Mouse (Mus musculus) gastrocnemius, postnatal 10 days (tissue): ENCODE measurements around the gene Ldlrad3. TPM values are rescaled to one million over a fixed set of nuclear protein-coding genes. Genes with fewer than 3 reads are reported as not detected.

Experiments
- DNase-seq: peaks from one replicate; pipeline ENCODE4 v3.0.0; 2021; ENCODE audit warnings: mixed read lengths
- total RNA-seq, 2 experiments: library from RNA; stranded (reverse); gene quantifications; 2 replicates each; pipeline ENCODE4 v1.2.3; 2021

Ldlrad3 gene
- total RNA-seq, 2 experiments from 2014 or later, result 10.8 to 12.6 TPM

- no peak for DNase-seq
These were observed 113.3 kb downstream of the Ldlrad3 start for GRCm38 (mm10) chr2:102072859-102073258.

DNA sequence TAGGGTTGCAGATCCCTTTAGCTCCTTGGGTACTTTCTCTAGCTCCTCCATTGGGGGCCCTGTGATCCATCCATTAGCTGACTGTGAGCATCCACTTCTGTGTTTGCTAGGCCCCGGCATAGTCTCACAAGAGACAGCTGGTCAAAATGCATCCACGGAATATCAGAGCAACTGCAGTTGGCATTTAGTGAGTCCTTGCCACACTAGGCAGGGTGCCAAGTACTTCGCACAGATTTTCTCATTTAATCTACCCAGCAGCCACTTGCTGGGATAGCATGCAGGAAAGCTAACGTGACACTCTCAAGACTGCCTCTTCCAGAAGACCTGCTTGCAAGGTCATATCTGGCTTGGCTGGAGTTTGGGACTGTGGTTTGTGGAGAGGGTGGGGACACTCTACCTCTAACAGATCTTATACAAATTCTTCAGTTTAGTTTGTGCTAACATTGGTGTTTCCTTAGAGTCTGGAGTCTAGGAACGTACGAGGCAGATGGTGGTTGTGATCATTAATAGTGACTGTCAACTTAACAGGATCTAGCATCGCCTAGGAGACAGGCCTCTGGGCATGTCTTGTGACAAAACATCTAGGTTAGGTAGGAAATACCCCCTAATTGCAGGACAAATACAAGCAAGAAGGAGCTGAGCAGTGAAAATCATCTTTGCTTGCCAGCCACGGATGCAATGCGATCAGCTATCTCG lies 115.0 kb downstream of the Ldlrad3 start:
- DNase-seq, result no peak

DNA sequence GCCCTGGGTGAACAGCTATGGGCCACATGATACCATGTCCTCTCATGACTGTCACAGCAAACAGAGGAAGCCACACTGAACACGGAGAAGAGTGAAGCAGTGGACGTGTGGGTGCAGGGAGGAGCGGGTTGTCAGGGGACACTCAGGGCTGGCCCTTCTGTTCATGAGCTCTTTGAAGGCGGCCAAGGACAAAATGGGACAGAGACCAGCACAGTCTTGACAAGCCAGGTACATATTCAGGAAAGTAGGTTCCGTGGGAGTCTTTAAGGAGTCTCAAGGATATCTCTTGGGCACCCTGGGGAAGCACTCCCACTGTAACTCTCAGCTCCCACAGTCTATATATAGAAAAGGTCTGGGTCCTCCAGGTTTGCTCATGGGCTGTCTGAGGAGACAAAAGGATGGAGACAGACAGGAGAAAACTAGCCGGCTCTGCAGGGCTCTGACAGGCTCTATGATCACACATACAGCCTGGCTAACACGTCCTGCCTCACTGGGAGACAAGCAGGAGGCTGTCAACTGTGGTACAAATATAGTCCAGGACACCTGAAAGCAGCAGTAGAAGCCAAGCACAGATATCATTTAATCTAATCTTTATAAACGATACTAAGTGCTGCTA lies 121.3 kb downstream of the Ldlrad3 start:
- DNase-seq, result no peak

DNA sequence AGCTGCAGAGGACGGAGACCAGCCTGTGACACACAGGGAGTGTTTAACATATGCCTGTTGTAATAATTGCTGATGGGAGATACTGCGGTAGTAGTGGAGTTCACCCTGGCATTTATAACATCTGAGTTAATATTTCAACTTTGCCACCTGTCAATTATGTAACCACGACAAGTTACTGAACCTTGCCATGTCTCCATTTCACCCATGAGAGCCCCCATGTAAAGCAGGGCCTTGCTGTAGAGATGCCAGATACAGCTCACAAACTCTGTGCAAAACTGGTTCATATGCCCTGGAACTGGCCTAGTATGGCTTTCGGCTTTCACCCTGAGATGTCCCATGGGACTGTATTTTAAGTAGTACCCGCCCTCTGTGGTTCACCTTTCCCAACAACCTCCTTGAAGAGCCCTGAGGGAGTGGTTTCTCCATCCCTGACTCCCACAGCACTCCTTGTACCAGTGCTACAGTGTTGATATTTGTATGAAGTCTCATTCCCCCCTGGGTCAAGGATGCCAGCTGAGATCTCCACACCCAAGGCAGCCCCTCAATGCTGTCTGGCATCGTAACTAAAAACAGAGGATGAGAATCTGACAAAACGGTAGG lies 122.2 kb downstream of the Ldlrad3 start:
- DNase-seq, result no peak

DNA sequence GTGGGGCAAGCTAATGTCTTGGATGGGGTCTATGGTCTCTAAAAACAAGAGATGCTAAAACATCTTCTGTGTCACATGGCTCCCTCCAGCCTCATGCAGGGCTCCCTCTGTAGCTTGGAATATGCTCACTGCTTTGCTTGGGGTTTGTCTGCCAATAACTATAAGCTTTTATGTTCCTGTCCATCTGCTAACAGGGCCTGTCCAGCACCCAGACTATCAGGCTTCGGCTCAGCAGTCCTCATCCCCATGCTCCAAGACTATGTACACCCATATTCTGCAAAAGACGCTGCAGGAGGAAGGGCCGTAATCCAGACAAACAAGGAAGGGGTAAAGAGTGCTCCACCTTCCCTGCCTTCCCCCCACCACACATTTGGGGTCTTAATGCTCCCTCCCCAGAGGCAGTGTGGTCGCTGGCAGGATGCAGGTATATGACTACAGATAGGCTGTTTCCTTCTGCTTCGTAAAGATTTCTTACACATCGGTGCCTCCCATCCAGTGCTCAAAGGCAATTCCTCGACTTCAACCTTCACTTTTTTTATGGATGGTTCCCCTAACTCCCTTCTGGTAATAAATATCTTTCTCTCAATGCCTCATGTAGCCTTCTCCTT lies 123.2 kb downstream of the Ldlrad3 start:
- DNase-seq, result no peak

GRCm38 (mm10) chr2:102061921-102062320 lies 124.3 kb downstream of the Ldlrad3 start:
- no peak for DNase-seq

DNA sequence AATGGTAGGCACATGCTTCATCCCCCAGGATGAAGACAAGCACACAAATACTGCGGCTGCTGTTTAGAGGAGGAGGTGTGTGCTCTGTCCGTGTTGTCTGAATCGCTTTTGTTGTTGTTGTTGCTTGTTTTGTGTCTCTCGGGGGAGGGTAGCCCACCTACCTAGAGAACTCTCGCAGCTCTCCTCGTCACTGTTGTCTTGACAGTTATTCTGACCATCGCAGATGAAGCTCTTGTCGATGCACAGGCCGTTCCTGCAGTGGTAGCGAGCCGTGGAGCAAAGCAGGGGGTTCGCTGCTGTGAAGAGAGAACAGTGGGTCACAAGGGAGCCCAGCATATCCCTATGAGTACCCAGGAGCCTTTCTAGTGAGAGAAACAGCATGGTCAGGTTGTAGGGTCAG lies 128.4 kb downstream of the Ldlrad3 start:
- no peak for DNase-seq

- no peak for DNase-seq
These were observed 129.0 kb downstream of the Ldlrad3 start for GRCm38 (mm10) chr2:102057029-102057685.

DNA sequence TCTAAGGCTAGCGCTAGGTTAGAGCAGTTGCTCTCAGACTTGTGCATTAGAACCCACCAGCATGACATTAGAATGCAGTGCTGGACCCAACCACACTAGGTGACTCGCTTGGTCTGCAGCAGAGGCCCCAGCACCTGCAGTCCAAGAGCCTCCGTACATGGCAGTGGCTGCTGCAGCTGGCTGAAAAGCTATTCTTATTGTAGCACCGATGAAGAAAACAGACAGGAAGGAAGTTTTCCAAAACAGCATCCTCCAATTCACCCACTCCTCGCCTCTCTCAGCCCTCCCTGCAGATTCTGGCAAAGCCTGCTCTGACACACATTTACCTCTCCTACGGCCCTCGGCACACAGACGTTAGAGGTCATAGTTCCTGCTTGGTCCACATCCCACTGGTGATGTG lies 130.0 kb downstream of the Ldlrad3 start:
- no peak for DNase-seq

DNA sequence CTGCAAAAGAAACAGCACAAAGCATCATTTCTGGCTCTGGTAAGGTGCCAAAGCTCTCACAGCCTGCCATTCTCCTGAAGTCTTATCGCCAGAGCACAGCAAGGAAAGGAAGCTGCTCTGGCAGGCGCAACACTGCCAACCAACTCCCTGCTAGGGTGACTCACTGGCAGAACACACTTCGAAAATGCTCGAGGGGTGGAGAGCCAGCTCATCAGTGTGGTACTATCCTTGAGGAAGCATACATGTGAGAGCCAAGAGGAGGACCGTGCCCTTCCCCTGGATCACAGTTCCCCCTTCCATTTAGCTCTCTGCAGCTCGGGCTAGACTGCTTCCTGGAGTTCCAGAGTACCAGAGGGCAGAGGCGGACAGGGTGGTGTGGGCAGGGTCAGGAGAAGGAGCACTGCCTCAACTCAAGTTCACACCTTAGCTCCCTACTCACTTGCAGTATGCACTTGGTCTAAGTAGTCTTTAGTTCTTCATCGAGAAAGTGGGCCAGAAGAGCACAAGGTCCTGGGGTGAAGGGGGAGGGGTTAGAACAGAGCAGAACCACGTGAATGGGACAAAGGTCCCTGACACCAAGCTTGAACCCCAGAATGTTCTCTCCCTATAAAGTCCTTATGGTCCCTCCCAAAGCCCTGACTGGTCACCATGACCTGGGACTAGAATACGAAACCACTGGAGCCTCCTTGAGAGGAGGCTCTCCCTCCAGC lies 133.1 kb downstream of the Ldlrad3 start:
- DNase-seq, result no peak

- no peak for DNase-seq
These were observed 133.8 kb downstream of the Ldlrad3 start for GRCm38 (mm10) chr2:102052353-102052752.

DNA sequence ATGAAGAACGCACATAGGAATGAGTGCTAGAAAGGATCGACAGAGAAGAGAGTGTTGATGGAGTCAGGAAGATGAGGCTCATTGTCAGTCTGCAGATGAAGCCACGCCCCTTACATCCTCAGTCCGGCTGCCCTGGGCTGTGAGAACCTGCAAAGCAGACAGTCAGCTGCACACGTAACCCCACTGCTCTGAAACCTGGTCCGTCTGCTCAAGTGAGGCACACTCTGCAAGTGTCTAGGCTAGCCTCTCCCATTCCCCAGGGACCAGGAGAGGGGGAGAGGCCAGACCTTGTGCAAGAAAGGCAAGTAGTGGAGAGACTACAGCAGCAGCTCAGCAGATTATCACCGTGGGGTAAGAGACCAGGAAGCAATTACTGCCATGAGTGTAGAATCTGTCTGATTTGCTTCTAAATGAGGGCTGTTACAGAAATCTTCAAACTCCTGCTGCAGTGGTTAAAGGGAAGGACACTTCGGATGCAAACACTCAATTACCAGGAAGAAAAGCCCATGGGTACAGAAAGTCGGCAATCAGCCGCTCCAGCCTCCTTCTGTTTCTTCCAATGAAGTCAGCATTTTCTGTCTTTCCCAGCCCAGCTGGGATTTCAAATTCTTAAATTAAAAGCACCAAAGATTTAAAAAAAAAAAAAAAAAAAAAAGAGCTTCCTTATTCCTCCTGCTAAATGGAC lies 136.2 kb downstream of the Ldlrad3 start:
- no peak for DNase-seq

DNA sequence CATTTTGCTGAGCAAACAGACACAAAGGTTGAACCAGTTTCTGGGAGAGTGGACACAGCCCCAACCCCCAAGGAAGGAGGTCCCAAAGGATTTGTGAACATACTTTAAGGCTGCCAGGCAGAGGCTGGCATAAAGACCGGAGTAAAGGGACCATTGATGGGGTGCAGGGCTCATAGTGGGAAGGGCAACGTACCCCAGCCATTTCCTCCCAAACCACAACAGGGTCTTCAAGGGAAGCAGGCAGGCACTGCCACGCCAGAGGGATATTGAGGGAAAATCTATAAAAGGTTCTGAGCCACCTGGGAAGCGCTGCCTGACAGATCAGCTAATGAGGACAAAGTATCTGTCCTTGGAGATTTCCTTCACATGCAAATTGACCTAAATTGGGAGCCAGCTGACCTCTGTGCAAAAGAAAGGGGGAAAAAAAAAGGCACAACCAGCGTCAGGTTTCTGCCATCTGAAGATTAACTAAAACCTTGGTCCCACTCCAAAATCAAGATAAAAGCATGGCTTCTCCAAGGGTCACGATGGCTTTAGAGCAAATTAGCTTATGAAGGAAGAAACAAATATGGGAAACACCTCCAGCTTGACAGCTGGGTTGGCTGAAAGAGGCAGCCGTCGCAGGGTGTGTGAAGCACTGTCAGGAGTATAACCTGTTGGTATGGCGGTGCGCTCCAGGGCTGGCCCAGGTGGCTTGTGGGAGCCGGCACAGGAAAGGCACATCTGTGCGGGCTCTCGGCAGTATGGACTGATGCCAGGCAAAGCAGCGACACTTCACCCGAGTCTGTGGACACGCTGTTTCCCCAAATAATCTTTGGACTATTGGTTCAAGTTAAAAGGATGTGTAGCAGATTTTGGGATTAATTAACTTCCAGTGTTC lies 137.6 kb downstream of the Ldlrad3 start:
- no peak for DNase-seq

- DNase-seq, result no peak
These were observed 139.7 kb downstream of the Ldlrad3 start for GRCm38 (mm10) chr2:102046481-102046880.

DNA sequence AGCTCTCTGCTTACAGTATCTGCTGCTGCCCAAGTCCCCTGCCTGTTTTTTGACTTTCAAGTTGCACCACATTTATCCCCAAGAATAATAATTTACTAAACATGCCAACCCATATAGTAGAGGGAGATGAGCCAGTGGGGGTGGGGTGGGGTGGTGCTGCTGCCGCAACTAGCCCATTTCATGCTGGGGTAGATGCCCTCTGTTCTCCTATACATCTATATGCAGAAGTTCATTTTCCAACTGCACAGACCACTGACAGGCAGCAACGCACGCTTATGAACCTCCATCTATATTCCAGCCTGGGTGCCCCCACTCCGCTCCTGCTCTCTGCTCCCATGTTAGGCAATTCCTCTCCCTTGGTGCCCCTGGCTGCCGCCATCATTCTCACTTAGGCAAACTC lies 145.7 kb downstream of the Ldlrad3 start:
- no peak for DNase-seq

GRCm38 (mm10) chr2:102040011-102040410 lies 146.2 kb downstream of the Ldlrad3 start:
- DNase-seq, result no peak

DNA sequence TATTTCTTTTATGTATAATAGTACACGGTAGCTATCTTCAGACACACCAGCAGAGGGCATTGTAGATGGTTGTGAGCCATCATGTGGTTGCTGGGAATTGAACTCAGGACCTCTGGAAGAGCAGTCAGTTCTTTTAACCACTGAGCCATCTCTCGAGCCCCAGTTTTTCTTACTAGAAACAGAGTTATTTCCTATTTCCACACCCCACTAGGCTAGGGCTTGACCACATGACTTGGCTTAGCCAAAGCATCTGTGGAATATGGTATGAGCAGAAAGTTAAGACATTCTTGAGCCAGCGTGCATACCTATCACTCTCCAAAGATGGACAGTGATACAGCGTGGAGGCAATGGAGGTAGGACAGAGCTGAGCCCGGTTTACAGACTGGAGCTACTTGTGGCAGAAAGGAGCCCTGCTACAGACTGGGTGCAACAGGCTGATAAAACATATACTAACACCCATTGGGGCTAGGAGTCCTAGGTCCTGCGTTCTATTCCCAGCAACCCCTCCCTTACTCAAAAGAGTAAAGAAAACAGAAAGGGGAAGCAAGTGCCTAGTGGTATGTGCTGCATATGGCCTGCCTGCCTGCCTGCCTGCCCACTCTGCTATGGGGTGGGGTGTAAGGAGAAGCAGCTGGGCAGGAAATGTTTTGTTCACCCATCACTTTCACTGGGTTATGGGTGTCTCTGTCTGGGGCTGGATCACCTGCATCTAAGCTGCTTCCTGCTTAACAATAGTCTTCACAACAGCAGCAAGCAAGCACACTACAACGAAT lies 147.1 kb downstream of the Ldlrad3 start:
- no peak for DNase-seq

GRCm38 (mm10) chr2:102038229-102038894 lies 147.8 kb downstream of the Ldlrad3 start:
- peak; percentile 50 for DNase-seq
